Mouse (Mus musculus) urinary bladder, adult 18-20 months (tissue): ENCODE data around the gene Ascl5.
A peak's percentile ranks its signal among the peaks of the same experiment; 100 is the strongest.

Source experiments
- DNase-seq, 2 experiments: peaks; one replicate each; pipeline ENCODE4 v3.0.0; 2022; ENCODE audit warnings: low spot score in 2 of 2, mixed read lengths in 2 of 2

Ascl5 gene

DNA sequence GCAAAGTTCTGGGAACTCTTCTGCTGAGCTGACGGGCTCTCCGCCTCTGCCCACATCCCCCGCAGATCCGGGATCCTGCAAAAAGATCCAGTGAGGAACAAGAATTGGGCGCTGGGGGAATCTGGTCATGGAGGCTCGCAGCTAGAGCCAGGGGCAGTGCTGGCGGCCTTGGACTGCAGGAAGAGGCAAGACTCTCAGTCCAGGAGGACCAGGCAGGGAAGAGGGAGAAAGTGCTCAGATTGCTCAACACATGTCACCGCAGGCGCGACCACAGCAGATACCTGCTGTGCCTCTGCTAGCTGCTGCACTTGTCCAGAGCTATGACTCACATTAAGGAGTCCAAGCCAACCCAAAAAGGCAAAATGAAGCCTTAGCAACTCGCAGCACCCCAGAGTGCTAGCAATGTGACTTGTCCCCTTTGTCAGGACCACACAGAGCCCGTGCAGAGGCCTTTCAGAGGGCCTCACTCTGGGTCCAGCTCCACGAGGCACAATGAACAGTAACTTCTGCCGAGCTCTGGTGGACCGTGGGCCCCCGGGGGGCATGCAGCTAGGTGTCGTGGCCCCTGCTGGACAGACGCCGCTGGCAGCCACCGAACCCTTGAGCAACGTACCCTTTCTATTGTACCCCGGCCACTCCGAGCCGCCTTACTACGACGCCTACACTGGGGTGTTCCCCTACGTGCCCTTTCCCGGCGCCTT is at the start of gene Ascl5:
Ascl5 (plus strand) TSS at position 493 of the 701 bp plus-strand sequence.
- DNase-seq: peak in 1 of 2 experiments; percentile 9

GRCm38 (mm10) chr1:136001438-136001837 is 49.2 kb upstream of the Ascl5 start:
- no peak for DNase-seq

DNA sequence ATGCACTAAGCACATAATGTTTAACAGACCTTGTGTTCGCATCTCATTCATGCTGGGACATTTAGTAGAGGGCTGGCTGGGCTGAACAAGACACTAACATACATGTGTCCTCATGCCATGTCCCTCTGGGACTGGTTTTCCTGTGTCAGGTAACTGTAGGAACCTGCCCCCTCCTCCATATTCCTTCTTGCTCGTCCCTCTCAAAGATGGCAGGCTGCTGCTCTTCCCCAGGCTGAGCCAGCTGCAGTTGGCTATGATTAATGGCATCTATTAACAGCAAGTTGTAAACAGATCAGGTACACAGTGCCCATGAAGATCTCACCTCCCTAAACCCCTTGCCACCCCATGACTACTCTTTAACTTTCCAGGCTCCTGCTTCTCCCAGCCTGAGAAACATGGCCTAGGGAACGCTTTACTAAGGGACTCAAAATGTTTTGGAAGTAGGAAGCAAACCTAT is 44.3 kb upstream of the Ascl5 start, which contains the start of gene Igfn1:
Igfn1 (minus strand) TSS at position 51 of the 457 bp plus-strand sequence.
- DNase-seq: no peak

- DNase-seq: peak; percentile 74 to 83
Measured at GRCm38 (mm10) chr1:136007211-136008158, 43.1 kb upstream of the Ascl5 start, which contains the start of gene Tmem9. Gene Tmem9 (plus strand): TSS chr1:136008150.

DNA sequence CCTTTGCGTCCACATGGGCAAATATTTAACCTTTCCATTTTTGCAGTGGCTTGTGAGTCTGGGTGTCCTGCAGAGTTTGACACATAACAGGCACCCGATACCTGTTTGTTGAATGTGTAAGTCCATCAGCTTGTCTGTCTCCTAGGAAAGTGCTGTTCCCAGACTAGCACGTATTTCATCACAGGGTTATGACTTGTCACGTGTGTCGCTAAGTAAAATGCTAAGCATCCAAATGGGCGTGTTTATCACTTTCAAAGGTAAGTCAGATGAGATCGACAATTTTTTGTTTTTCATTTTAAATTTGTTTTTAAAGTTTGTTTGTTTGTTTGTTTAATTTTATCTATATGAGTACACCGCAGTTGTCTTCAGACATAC is 42.5 kb upstream of the Ascl5 start:
- no peak for DNase-seq

- DNase-seq: no peak
Measured at GRCm38 (mm10) chr1:136010247-136010646, 40.4 kb upstream of the Ascl5 start.

DNA sequence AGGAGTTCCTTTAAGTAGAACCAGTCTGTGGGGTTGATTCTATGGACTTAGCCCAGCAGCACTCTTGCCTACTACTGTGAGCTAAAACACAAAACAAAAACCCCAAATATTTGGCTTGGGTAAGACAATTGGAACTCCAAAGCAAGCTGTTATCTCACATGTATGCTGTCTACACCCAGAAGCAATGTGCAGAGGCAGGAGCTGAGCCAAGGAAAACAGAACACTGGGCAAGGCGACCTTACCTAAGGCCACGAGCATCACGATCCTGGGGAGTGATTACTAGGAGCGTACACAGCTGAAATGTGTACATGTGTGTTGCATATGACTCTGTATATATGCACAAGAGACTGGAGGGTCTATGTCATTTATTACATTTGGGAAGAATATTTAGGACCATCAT is 37.1 kb upstream of the Ascl5 start:
- no peak for DNase-seq

- no peak for DNase-seq
Measured at GRCm38 (mm10) chr1:136014796-136015502, 35.7 kb upstream of the Ascl5 start.

GRCm38 (mm10) chr1:136017307-136017706 is 33.3 kb upstream of the Ascl5 start:
- DNase-seq: no peak

DNA sequence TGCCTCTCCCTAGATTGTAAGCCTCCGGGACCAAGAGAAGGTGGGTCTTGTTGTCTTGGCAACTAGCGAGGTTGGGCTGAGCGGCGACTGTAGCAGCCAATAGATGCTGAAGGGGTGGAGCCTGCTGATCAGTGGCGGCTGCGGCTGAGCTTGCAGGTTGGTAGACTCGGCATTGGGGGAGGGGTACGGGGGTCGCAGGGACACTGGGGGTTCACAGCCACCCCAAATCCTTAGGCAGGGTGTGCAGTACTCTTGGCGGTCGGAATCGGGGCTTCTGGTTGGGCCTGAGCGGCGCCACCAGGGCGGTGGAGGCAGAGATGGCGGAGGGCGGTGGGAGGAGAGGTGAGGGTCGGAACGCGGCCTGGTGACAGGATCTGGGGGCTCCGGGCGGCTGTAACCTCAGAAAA is 32.7 kb upstream of the Ascl5 start:
- peak; percentile 85 to 87 for DNase-seq

DNA sequence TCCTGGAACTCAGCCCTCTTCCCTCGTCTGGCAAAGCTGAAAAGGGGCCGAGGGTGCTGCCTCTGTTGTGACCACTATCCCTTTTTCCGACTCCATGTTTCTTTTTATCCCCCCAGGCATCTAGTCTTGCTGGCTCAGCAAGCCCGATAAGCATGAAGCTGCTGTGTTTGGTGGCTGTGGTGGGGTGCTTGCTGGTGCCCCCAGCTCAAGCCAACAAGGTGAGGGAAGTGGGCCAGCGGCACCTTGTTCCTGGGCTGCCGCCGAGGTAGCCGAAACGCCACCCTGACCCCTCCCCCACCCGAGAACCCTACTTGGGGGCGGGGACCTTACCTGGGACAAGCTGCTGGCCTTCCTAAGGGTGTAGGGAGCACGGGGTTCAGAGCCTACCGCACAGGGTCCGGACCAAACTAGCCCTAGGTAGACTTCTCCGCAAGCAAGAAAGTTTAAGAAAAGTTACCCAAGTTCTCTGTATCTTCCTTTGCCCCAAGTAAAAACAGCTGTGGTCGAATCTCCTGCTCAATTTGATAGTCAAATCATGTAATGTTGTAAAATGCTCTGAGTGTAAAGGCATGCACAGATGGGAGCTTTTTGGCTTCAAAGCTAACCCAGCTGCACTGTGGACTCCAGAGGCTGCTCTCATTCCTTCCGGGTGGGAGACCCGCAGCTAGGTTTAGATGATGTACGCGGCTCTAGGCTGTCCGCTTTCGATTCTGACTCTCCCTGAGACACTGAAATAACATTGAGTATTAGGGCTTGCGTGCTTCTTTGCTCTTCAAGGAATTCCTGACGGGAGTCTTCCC is 32.0 kb upstream of the Ascl5 start:
- peak in 1 of 2 experiments; percentile 36 for DNase-seq

GRCm38 (mm10) chr1:136030201-136030600 is 20.4 kb upstream of the Ascl5 start:
- no peak for DNase-seq

DNA sequence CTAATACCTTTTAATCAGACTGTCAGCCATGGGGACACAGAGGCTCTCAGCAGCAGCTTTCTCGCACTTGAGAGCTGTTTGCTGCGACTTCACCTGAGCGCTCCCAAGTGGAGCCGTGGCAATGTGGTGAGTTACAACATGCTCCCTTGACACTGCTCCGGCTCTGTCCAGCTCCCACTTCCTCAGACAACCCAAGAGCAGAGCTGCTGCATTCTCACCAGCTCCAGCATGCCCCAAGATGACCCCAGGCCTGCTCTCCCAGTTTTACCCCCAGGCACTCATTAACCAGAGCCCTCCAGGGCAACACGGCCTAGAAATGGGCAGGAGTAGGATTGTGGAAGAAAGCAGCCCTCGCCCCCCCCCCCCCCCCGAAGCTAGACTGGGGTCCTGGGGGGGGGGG is 18.9 kb upstream of the Ascl5 start:
- DNase-seq: no peak

- no peak for DNase-seq
Measured at GRCm38 (mm10) chr1:136032961-136033360, 17.6 kb upstream of the Ascl5 start.

DNA sequence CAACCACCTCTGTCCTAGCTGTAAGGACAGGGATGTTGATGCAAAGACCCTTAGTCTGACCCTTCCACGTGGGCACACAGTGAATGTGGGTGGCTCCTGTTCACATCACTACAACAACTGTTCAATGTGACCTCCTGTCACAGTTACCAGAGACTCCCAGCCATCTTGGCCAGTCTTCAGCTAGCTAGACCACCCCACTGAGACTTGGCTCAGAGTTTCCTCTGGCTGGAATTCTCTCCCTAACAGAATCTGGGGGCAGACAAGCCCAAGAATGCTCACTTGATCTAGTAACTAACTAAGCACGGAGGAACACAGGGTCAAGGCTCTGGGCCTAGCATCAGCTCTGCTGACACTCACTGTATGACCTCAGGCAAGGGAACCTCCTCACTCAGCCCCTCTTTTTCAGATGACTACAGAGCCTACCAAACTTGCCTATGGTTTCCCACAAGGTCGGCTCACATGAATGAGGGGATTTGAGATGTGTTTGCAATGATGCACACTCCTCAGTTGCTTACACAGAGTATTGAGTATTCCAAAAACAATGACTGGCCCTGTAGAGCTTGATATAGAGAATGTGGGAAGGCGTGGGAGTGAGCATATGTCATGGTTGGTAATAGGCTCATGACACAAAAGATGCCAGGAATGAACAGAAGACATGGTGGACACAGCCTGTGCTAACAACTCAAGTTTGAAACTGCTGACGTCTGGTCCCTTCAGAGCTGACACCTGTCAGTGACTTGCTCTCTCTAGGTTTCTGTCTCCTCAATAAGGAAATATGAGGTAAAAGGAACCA is 11.7 kb upstream of the Ascl5 start:
- no peak for DNase-seq

GRCm38 (mm10) chr1:136040452-136040851 is 10.2 kb upstream of the Ascl5 start:
- DNase-seq: no peak

- DNase-seq: no peak
Measured at GRCm38 (mm10) chr1:136040874-136041273, 9.7 kb upstream of the Ascl5 start.

DNA sequence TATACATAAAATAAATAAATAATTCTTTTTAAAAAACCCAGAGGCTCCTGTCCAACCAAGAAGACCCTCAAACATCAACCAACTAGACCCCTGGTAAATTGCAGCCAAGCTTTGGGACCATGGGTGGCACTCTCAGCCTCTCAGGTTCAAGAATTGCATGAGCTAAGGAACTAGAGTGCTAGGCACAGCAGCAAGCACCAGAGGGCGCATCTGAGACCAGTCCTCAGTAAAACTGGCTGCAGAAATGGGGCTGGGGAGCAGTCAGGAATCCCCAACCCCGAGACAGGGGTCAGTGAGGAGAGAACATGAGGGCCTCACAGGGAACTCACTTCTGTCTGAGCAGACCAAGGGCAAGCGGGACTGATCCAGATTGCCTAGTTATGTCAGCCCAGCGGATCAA is 4.8 kb upstream of the Ascl5 start:
- DNase-seq: peak in 1 of 2 experiments; percentile 56

GRCm38 (mm10) chr1:136047432-136047831 is 3.2 kb upstream of the Ascl5 start:
- no peak for DNase-seq

DNA sequence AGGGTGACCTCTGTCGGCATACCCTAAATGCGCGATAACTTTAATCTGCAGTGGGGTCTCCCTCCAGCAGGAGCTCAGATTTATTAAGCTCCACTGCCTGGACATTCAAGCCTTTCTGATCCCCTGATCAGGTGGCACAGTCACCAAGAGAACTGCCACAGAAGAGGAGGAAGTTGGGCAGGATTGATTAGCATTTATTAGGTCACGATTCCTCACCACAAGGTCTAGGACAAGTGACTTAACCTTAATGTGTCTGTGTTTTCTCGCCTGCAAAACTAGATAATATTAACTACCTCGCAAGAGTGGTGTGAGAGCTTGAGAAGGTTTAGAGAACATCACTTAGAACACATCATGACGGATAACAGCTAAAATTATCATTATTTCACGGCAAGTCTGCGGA is 2.7 kb upstream of the Ascl5 start:
- no peak for DNase-seq
